In the genomic region with DNA sequence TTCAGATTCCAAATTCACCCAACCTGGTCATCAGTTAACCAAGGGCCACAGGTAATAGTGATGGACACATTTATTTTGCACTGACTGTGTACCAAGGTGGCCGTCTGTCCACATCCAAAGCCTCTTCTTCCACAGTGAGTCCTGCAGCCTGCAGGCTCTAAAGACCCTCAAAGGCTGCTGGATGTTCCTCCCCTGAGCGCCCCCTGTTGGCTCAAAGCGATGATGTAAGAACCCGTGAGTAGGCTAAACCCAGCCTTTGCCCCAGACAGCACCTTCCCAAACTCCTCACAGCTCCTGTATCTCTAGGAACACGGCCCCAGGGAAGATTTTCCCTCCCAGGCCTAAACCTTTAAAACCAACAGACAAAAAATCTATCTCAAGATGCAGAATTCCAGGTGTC, we compare ENCODE assay signal across 12 mouse cellular contexts. TPM values are rescaled to one million over a fixed set of nuclear protein-coding genes. Genes with fewer than 3 reads are reported as not detected.
DNase-seq lines count a peak whose midpoint lies in the region; ATAC-seq and TF ChIP-seq lines count a peak whose summit lies in the region.
"Had no signal": no experiment of that assay in that cellular context is flagged by ENCODE, and none has a peak within 500 bp of the region (broad histone marks: within the 10 kb centered on the region; RNA-seq: fewer than 3 reads in every experiment).

No protein-coding gene starts in this region.

- no peak for ATAC-seq in heart, postnatal 0 days (ENCODE audit: insufficient read depth, low read depth)
- no peak for ATAC-seq in neural tube, embryonic 15.5 days (ENCODE audit: low FRiP score)
- ATAC-seq in granulocyte monocyte progenitor cell, adult 5-6 weeks (replicated peaks; ENCODE audit: poor library complexity, severe bottlenecking), result 0 out of 2 replicates have a peak, but pooled peaks have one; percentile 41

- H3K4me3 ChIP-seq in heart, postnatal 0 days (ENCODE audit: low read depth, low read length), result no peak overlapping the region
- H3K4me3 ChIP-seq in neural tube, embryonic 15.5 days (replicated peaks), result no peak overlapping the region
- H3K4me3 ChIP-seq: heart, embryonic 13.5 days had no signal

- TF ChIP-seq EP300 in heart, postnatal 0 days (IDR thresholded peaks at IDR 0.05; ENCODE audit: low read depth), result no peak

- 24% methylated on average over 5 of the region's 5 CpGs for WGBS in heart, postnatal 0 days
- 26% methylated on average over 5 of the region's 5 CpGs for WGBS in neural tube, embryonic 15.5 days

- peaks cover 15% of the 10 kb centered on the region for H3K4me1 ChIP-seq in heart, postnatal 0 days (ENCODE audit: control insufficient read depth, insufficient read depth)
- no peaks in the 10 kb centered on the region for H3K4me1 ChIP-seq in neural tube, embryonic 15.5 days

- no peaks in the 10 kb centered on the region for H3K36me3 ChIP-seq in heart, postnatal 0 days (replicated peaks; ENCODE audit: control insufficient read depth, insufficient read depth, low read length)
- H3K36me3 ChIP-seq in neural tube, embryonic 15.5 days, result no peaks in the 10 kb centered on the region
- H3K36me3 ChIP-seq: heart, embryonic 13.5 days had no signal

- peak; percentile 34 for TF ChIP-seq CTCF in heart, postnatal 0 days (IDR thresholded peaks at IDR 0.05; ENCODE audit: low read depth)

- H3K9me3 ChIP-seq in heart, postnatal 0 days (replicated peaks; ENCODE audit: control insufficient read depth, low read length), result no peaks in the 10 kb centered on the region
- H3K9me3 ChIP-seq in neural tube, embryonic 15.5 days (replicated peaks), result no peaks in the 10 kb centered on the region
- H3K9me3 ChIP-seq: heart, embryonic 13.5 days had no signal

- no peak overlapping the region for H3K4me2 ChIP-seq in heart, postnatal 0 days (ENCODE audit: low read depth, low read length)
- H3K4me2 ChIP-seq in neural tube, embryonic 15.5 days, result no peak overlapping the region
- H3K4me2 ChIP-seq: heart, embryonic 13.5 days had no signal

- DNase-seq in heart, postnatal 0 days (ENCODE audit: low spot score), result no peak
- no peak for DNase-seq in heart, adult 11 months
- DNase-seq in neural tube, embryonic 10.5 days (ENCODE audit: extremely low spot score, low spot score), result peak; percentile 37
- peak; percentile 46 to 53 for DNase-seq in thymus, postnatal 36 days
- DNase-seq in right cerebral cortex, adult 2 months (ENCODE audit: low spot score in 2 of 2), result no peak
- no peak for DNase-seq in spleen, postnatal 4 days (ENCODE audit: low spot score in 2 of 2)

- no peak overlapping the region for H3K27ac ChIP-seq in heart, postnatal 0 days (ENCODE audit: low read depth)
- H3K27ac ChIP-seq in neural tube, embryonic 15.5 days (replicated peaks), result no peak overlapping the region
- H3K27ac ChIP-seq: heart, embryonic 13.5 days had no signal

- H3K27me3 ChIP-seq in heart, postnatal 0 days (ENCODE audit: control insufficient read depth, insufficient read depth, low read length), result no peaks in the 10 kb centered on the region
- no peaks in the 10 kb centered on the region for H3K27me3 ChIP-seq in neural tube, embryonic 15.5 days (replicated peaks)
- H3K27me3 ChIP-seq: heart, embryonic 13.5 days had no signal

- no peak overlapping the region for H3K9ac ChIP-seq in heart, postnatal 0 days (replicated peaks; ENCODE audit: low read depth, low read length)
- no peak overlapping the region for H3K9ac ChIP-seq in neural tube, embryonic 15.5 days (replicated peaks)
- H3K9ac ChIP-seq: heart, embryonic 13.5 days had no signal

RNA-seq across cellular contexts. Expression of a gene that starts 5.9 kb away (rescaled TPM):
- total RNA-seq in heart, postnatal 0 days (2014; rRNA removed; ENCODE audit: low replicate concordance), result 0.50 TPM in 1 of 2 replicates, not detected in the other
- polyA plus RNA-seq in heart, postnatal 0 days (2015; fragmentation: Nextera tagmentation; extraction: Ambion mirVana), result 0.49 and 0.55 TPM in 2 replicates
- polyA plus RNA-seq in neural tube, embryonic 15.5 days (2015; fragmentation: Nextera tagmentation; extraction: Ambion mirVana), result 0.23 and 0.41 TPM in 2 replicates
- not detected in 2 replicates for total RNA-seq in granulocyte monocyte progenitor cell, adult 5-6 weeks (2014; fragmentation: Nextera tagmentation)
- total RNA-seq in granulocyte monocyte progenitor cell, adult 5-6 weeks (2017), result not detected in 2 replicates
- total RNA-seq: monocyte, adult 5-6 weeks had no signal

RNA-seq across cellular contexts. Expression of a gene that starts 6.3 kb away (rescaled TPM):
- total RNA-seq in heart, postnatal 0 days (2014; rRNA removed; ENCODE audit: low replicate concordance), result 0.70 and 0.76 TPM in 2 replicates
- 0.23 and 0.51 TPM in 2 replicates for polyA plus RNA-seq in heart, postnatal 0 days (2015; fragmentation: Nextera tagmentation; extraction: Ambion mirVana)
- polyA plus RNA-seq in neural tube, embryonic 15.5 days (2015; fragmentation: Nextera tagmentation; extraction: Ambion mirVana), result 0.08 and 0.18 TPM in 2 replicates
- not detected in 2 replicates for total RNA-seq in granulocyte monocyte progenitor cell, adult 5-6 weeks (2014; fragmentation: Nextera tagmentation)
- not detected in 2 replicates for total RNA-seq in granulocyte monocyte progenitor cell, adult 5-6 weeks (2017)
- total RNA-seq: layer of hippocampus, postnatal 14 days had no signal

RNA-seq across cellular contexts. Expression of a gene that starts 28.5 kb away (rescaled TPM):
- total RNA-seq in heart, postnatal 0 days (2014; rRNA removed; ENCODE audit: low replicate concordance), result 66.6 and 76.3 TPM in 2 replicates
- 72.9 and 74.9 TPM in 2 replicates for polyA plus RNA-seq in heart, postnatal 0 days (2015; fragmentation: Nextera tagmentation; extraction: Ambion mirVana)
- 14.8 and 27.6 TPM in 2 replicates for polyA plus RNA-seq in neural tube, embryonic 15.5 days (2015; fragmentation: Nextera tagmentation; extraction: Ambion mirVana)
- total RNA-seq in granulocyte monocyte progenitor cell, adult 5-6 weeks (2014; fragmentation: Nextera tagmentation), result 58.3 and 65.0 TPM in 2 replicates
- 79.6 and 108 TPM in 2 replicates for total RNA-seq in granulocyte monocyte progenitor cell, adult 5-6 weeks (2017)

RNA-seq across cellular contexts. Expression of a gene that starts 44.8 kb away (rescaled TPM):
- 0.19 and 2.2 TPM in 2 replicates for total RNA-seq in heart, postnatal 0 days (2014; rRNA removed; ENCODE audit: low replicate concordance)
- 1.2 and 1.3 TPM in 2 replicates for polyA plus RNA-seq in heart, postnatal 0 days (2015; fragmentation: Nextera tagmentation; extraction: Ambion mirVana)
- 0.92 and 3.9 TPM in 2 replicates for polyA plus RNA-seq in neural tube, embryonic 15.5 days (2015; fragmentation: Nextera tagmentation; extraction: Ambion mirVana)
- 52.9 and 54.1 TPM in 2 replicates for total RNA-seq in granulocyte monocyte progenitor cell, adult 5-6 weeks (2014; fragmentation: Nextera tagmentation)
- 23.8 and 31.5 TPM in 2 replicates for total RNA-seq in granulocyte monocyte progenitor cell, adult 5-6 weeks (2017)

RNA-seq across cellular contexts. Expression of a gene that starts 57.7 kb away (rescaled TPM):
- not detected in 2 replicates for total RNA-seq in heart, postnatal 0 days (2014; rRNA removed; ENCODE audit: low replicate concordance)
- not detected in 2 replicates for polyA plus RNA-seq in heart, postnatal 0 days (2015; fragmentation: Nextera tagmentation; extraction: Ambion mirVana)
- not detected in 2 replicates for polyA plus RNA-seq in neural tube, embryonic 15.5 days (2015; fragmentation: Nextera tagmentation; extraction: Ambion mirVana)
- total RNA-seq in granulocyte monocyte progenitor cell, adult 5-6 weeks (2014; fragmentation: Nextera tagmentation), result not detected in 2 replicates
- not detected in 2 replicates for total RNA-seq in granulocyte monocyte progenitor cell, adult 5-6 weeks (2017)
- total RNA-seq: layer of hippocampus, postnatal 14 days; monocyte, adult 5-6 weeks had no signal
- polyA plus RNA-seq: cortical plate, adult 2 months; heart, embryonic 13.5 days had no signal

Comparison
In these comparisons a context has a peak if more than half of its experiments do, and no peak if none do; other contexts are left out.
1. DNase-seq: peak in neural tube, embryonic 10.5 days (single experiment) and thymus, postnatal 36 days (2 of 2); none in heart, postnatal 0 days (single experiment), heart, adult 11 months (single experiment), right cerebral cortex, adult 2 months (0 of 2) and spleen, postnatal 4 days (0 of 2).